ENCODE assay signal across 8 mouse cellular contexts in genomic region chr7:141467230-141468030, GRCm38 (mm10). TPM values are rescaled to one million over a fixed set of nuclear protein-coding genes. Genes with fewer than 3 reads are reported as not detected.
A peak's percentile ranks its signal among the peaks of the same experiment; 100 is the strongest.
DNase-seq lines count a peak whose midpoint lies in the region; ATAC-seq and TF ChIP-seq lines count a peak whose summit lies in the region.

Gene Cd151, plus strand, starts transcription at chr7:141467392.

- peaks cover 9% of the 10 kb centered on the region for H3K4me1 ChIP-seq in bone marrow, adult 2 months (ENCODE audit: control insufficient read depth, insufficient read depth, low read length)
- H3K4me1 ChIP-seq in heart, postnatal 0 days (ENCODE audit: control insufficient read depth, insufficient read depth) = peaks cover 23% of the 10 kb centered on the region
- H3K4me1 ChIP-seq in neural tube, embryonic 14.5 days (ENCODE audit: control insufficient read depth, insufficient read depth, low read length) = peaks cover 20% of the 10 kb centered on the region

- peaks cover 27% of the 10 kb centered on the region for H3K36me3 ChIP-seq in heart, postnatal 0 days (replicated peaks; ENCODE audit: control insufficient read depth, insufficient read depth, low read length)
- peaks cover 17% of the 10 kb centered on the region for H3K36me3 ChIP-seq in neural tube, embryonic 14.5 days (ENCODE audit: control insufficient read depth, insufficient read depth, low read length)

- peak; percentile 79 for DNase-seq in fibroblast of lung, adult 2 months (ENCODE audit: low read depth)
- DNase-seq in heart, postnatal 0 days (ENCODE audit: low spot score) = peak; percentile 84
- peak; percentile 95 to 97 for DNase-seq in kidney, postnatal 36 days
- peak; percentile 92 to 95 for DNase-seq in lung, adult 18-20 months
- DNase-seq in thymus, postnatal 14 days = peak; percentile 75

- peak; percentile 71 for TF ChIP-seq POLR2A in bone marrow, adult 2 months (IDR thresholded peaks at IDR 0.05; ENCODE audit: borderline replicate concordance, control insufficient read depth, low read depth, low read length)

- H3K9ac ChIP-seq in heart, postnatal 0 days (replicated peaks; ENCODE audit: low read depth, low read length) = peak within 1 kb of the TSS; percentile 71
- H3K9ac ChIP-seq in neural tube, embryonic 14.5 days (replicated peaks; ENCODE audit: low read depth, low read length) = peak within 1 kb of the TSS; percentile 84

- peak within 1 kb of the TSS; percentile 66 for H3K4me2 ChIP-seq in heart, postnatal 0 days (ENCODE audit: low read depth, low read length)
- H3K4me2 ChIP-seq in neural tube, embryonic 14.5 days (ENCODE audit: low read depth, low read length) = peak within 1 kb of the TSS; percentile 60

- no peak; the same call in 1 of the 2 replicates for TF ChIP-seq EP300 in heart, postnatal 0 days (IDR thresholded peaks at IDR 0.05; ENCODE audit: low read depth)

- peak; percentile 74 for ATAC-seq in CD4-positive, CD25-positive, alpha-beta regulatory T cell, adult 4 months
- peak; percentile 78 for ATAC-seq in heart, postnatal 0 days (ENCODE audit: insufficient read depth, low read depth)
- peak; percentile 50 for ATAC-seq in neural tube, embryonic 14.5 days (ENCODE audit: low read depth)

- no peak; the same call in 1 of the 2 replicates for TF ChIP-seq CTCF in bone marrow, adult 2 months (IDR thresholded peaks at IDR 0.05; ENCODE audit: control insufficient read depth, insufficient read depth, low read length)
- no peak for TF ChIP-seq CTCF in heart, postnatal 0 days (IDR thresholded peaks at IDR 0.05; ENCODE audit: low read depth)

- H3K27ac ChIP-seq in bone marrow, adult 2 months (ENCODE audit: control insufficient read depth, insufficient read depth, low read depth, low read length, poor library complexity) = peak within 1 kb of the TSS; percentile 81
- peak within 1 kb of the TSS; percentile 97 for H3K27ac ChIP-seq in heart, postnatal 0 days (ENCODE audit: low read depth)
- H3K27ac ChIP-seq in neural tube, embryonic 14.5 days (ENCODE audit: low read depth, low read length) = peak within 1 kb of the TSS; percentile 81

- WGBS in bone marrow, adult 2 months = 1% methylated on average over 52 of the region's 52 CpGs
- under 1% methylated on average over 52 of the region's 52 CpGs for WGBS in heart, postnatal 0 days
- 1% methylated on average over 52 of the region's 52 CpGs for WGBS in neural tube, embryonic 14.5 days

- H3K4me3 ChIP-seq in bone marrow, adult 2 months (replicated peaks; ENCODE audit: control insufficient read depth, low read depth, low read length) = peak within 1 kb of the TSS; percentile 100
- peak within 1 kb of the TSS; percentile 63 for H3K4me3 ChIP-seq in heart, postnatal 0 days (ENCODE audit: low read depth, low read length)
- H3K4me3 ChIP-seq in neural tube, embryonic 14.5 days (ENCODE audit: low read depth, low read length) = peak within 1 kb of the TSS; percentile 59

- H3K27me3 ChIP-seq in heart, postnatal 0 days (ENCODE audit: control insufficient read depth, insufficient read depth, low read length) = peaks cover 16% of the 10 kb centered on the region; the same call in 1 of the 2 replicates
- H3K27me3 ChIP-seq in neural tube, embryonic 14.5 days (ENCODE audit: control insufficient read depth, insufficient read depth, low read length) = peaks cover 28% of the 10 kb centered on the region

- no peaks in the 10 kb centered on the region for H3K9me3 ChIP-seq in heart, postnatal 0 days (replicated peaks; ENCODE audit: control insufficient read depth, low read length)
- H3K9me3 ChIP-seq in neural tube, embryonic 14.5 days (ENCODE audit: control insufficient read depth, low read length) = no peaks in the 10 kb centered on the region

RNA-seq across cellular contexts. Expression of gene Cd151, which starts in this region (rescaled TPM):
- polyA plus RNA-seq in CD4-positive, CD25-positive, alpha-beta regulatory T cell, adult 4 months (2017; shearing (Covaris generic)) = 10 to 100 TPM in 1 of 2 experiments, 1 to 10 TPM in 1; 7.8 to 12.0 TPM
- 22.5 and 34.2 TPM in 2 replicates for polyA plus RNA-seq in bone marrow, adult 2 months (2011; ENCODE audit: insufficient read depth, insufficient read length, low replicate concordance, missing spikeins)
- 288 and 323 TPM in 2 replicates for total RNA-seq in heart, postnatal 0 days (2014; rRNA removed; ENCODE audit: low replicate concordance)
- polyA plus RNA-seq in heart, postnatal 0 days (2015; fragmentation: Nextera tagmentation; extraction: Ambion mirVana) = 37.8 and 39.7 TPM in 2 replicates
- 43.3 and 49.6 TPM in 2 replicates for polyA plus RNA-seq in neural tube, embryonic 14.5 days (2014; fragmentation: Nextera tagmentation; extraction: Ambion mirVana)

Comparison
In these comparisons a context has a peak if more than half of its experiments do, and no peak if none do; other contexts are left out.
1. Peak in every context shown above with its lines: DNase-seq, ATAC-seq, H3K4me3 ChIP-seq and H3K27ac ChIP-seq.